Mouse (Mus musculus) intestine, embryonic 16.5 days (tissue): ENCODE data around the gene Prss58. TPM values are rescaled to one million over a fixed set of nuclear protein-coding genes. Genes with fewer than 3 reads are reported as not detected.

Experiments
- polyA plus RNA-seq: library from polyadenylated mRNA; unstranded; fragments of >200 nt; fragmentation: Nextera tagmentation; extraction: Ambion mirVana; gene quantifications from 2 replicates; pipeline ENCODE4 v1.2.1, GENCODE M21; 2015

The Prss58 gene
- polyA plus RNA-seq, 1 experiment from 2014 or later: not detected

Other genes with a start within 250 kb of the Prss58 start
- gene Moxd2, start 12.9 kb downstream of the Prss58 start, polyA plus RNA-seq: not detected in 2 replicates
- gene 1700074P13Rik, start 40.2 kb upstream of the Prss58 start, polyA plus RNA-seq: not detected in 2 replicates
- gene Gm4744, start 51.5 kb upstream of the Prss58 start, polyA plus RNA-seq: 0.23 TPM in 1 of 2 replicates, not detected in the other
- gene 1810009J06Rik, start 64.4 kb upstream of the Prss58 start, polyA plus RNA-seq: 0.33 and 0.37 TPM in 2 replicates
- 0.39 and 0.59 TPM in 2 replicates for gene Gm2663, start 99.1 kb upstream of the Prss58 start, polyA plus RNA-seq
- 3.6 and 6.0 TPM in 2 replicates for gene 2210010C04Rik, start 135.1 kb upstream of the Prss58 start, polyA plus RNA-seq